Mouse (Mus musculus): ENCODE measurements around the gene Sgip1. TPM values are rescaled to one million over a fixed set of nuclear protein-coding genes. Genes with fewer than 3 reads are reported as not detected.

Gene Sgip1
- polyA plus RNA-seq, 1 experiment from 2014 or later: 68.0 TPM

- ATAC-seq: no peak
- Histone ChIP-seq H3K36me3 (ENCODE audit: control insufficient read depth, insufficient read depth, low read length) (no peaks in the 10 kb centered on the region), H3K9ac (ENCODE audit: low read depth, low read length) (no peak overlapping the region), H3K4me1 (ENCODE audit: control insufficient read depth, insufficient read depth, low read depth, low read length) (peaks cover 9% of the 10 kb centered on the region), H3K4me2 (ENCODE audit: low read length) (no peak overlapping the region), H3K4me3 (ENCODE audit: low read length) (no peak overlapping the region), H3K27ac (ENCODE audit: low read depth, low read length) (no peak overlapping the region), H3K27me3 (replicated peaks; ENCODE audit: control insufficient read depth, insufficient read depth, low read length) (no peaks in the 10 kb centered on the region), H3K9me3 (ENCODE audit: control insufficient read depth, low read length) (no peaks in the 10 kb centered on the region)
- WGBS: 91% methylated on average over 15 of the region's 15 CpGs
Measured at GRCm38 (mm10) chr4:102859259-102860194, 118.4 kb downstream of the Sgip1 start.

GRCm38 (mm10) chr4:102862751-102863710 lies 121.9 kb downstream of the Sgip1 start:
- H3K4me3 ChIP-seq (ENCODE audit: low read length): no peak overlapping the region
- 74% methylated on average over 15 of the region's 15 CpGs for WGBS
- H3K4me1 ChIP-seq (ENCODE audit: control insufficient read depth, insufficient read depth, low read depth, low read length): no peaks in the 10 kb centered on the region
- no peaks in the 10 kb centered on the region for H3K36me3 ChIP-seq (ENCODE audit: control insufficient read depth, insufficient read depth, low read length)
- no peaks in the 10 kb centered on the region for H3K27me3 ChIP-seq (replicated peaks; ENCODE audit: control insufficient read depth, insufficient read depth, low read length)
- no peak overlapping the region for H3K9ac ChIP-seq (ENCODE audit: low read depth, low read length)
- no peaks in the 10 kb centered on the region for H3K9me3 ChIP-seq (ENCODE audit: control insufficient read depth, low read length)
- H3K27ac ChIP-seq (ENCODE audit: low read depth, low read length): no peak overlapping the region
- ATAC-seq: peak; percentile 34
- no peak overlapping the region for H3K4me2 ChIP-seq (ENCODE audit: low read length)

GRCm38 (mm10) chr4:102866531-102866930 lies 125.4 kb downstream of the Sgip1 start:
- Histone ChIP-seq H3K4me1 (ENCODE audit: control insufficient read depth, insufficient read depth, low read depth, low read length) (no peaks in the 10 kb centered on the region), H3K27ac (ENCODE audit: low read depth, low read length) (no peak overlapping the region), H3K27me3 (replicated peaks; ENCODE audit: control insufficient read depth, insufficient read depth, low read length) (no peaks in the 10 kb centered on the region), H3K9me3 (ENCODE audit: control insufficient read depth, low read length) (no peaks in the 10 kb centered on the region), H3K36me3 (ENCODE audit: control insufficient read depth, insufficient read depth, low read length) (peaks cover 2% of the 10 kb centered on the region; the same call in 1 of the 2 replicates), H3K4me2 (ENCODE audit: low read length) (no peak overlapping the region), H3K9ac (ENCODE audit: low read depth, low read length) (no peak overlapping the region), H3K4me3 (ENCODE audit: low read length) (no peak overlapping the region)
- WGBS: 96% methylated on average over 3 of the region's 3 CpGs
- ATAC-seq: no peak

GRCm38 (mm10) chr4:102871274-102871673 lies 130.2 kb downstream of the Sgip1 start:
- Histone ChIP-seq H3K27me3 (replicated peaks; ENCODE audit: control insufficient read depth, insufficient read depth, low read length) (no peaks in the 10 kb centered on the region), H3K27ac (ENCODE audit: low read depth, low read length) (no peak overlapping the region), H3K9ac (ENCODE audit: low read depth, low read length) (no peak overlapping the region), H3K9me3 (ENCODE audit: control insufficient read depth, low read length) (no peaks in the 10 kb centered on the region), H3K4me2 (ENCODE audit: low read length) (no peak overlapping the region), H3K4me1 (ENCODE audit: control insufficient read depth, insufficient read depth, low read depth, low read length) (no peaks in the 10 kb centered on the region), H3K36me3 (ENCODE audit: control insufficient read depth, insufficient read depth, low read length) (peaks cover 17% of the 10 kb centered on the region), H3K4me3 (ENCODE audit: low read length) (no peak overlapping the region)
- WGBS: 61% methylated on average over 4 of the region's 4 CpGs
- ATAC-seq: peak; percentile 52; the same call in 1 of the 2 replicates

- ATAC-seq: no peak
Measured at GRCm38 (mm10) chr4:102883142-102883541, 142.0 kb downstream of the Sgip1 start.

GRCm38 (mm10) chr4:102884228-102884627 lies 143.1 kb downstream of the Sgip1 start:
- no peak overlapping the region for H3K9ac ChIP-seq (ENCODE audit: low read depth, low read length)
- H3K9me3 ChIP-seq (ENCODE audit: control insufficient read depth, low read length): no peaks in the 10 kb centered on the region
- WGBS: 79% methylated on average over 4 of the region's 4 CpGs
- H3K4me3 ChIP-seq (ENCODE audit: low read length): no peak overlapping the region
- H3K36me3 ChIP-seq (ENCODE audit: control insufficient read depth, insufficient read depth, low read length): peaks cover 2% of the 10 kb centered on the region; the same call in 1 of the 2 replicates
- H3K4me1 ChIP-seq (ENCODE audit: control insufficient read depth, insufficient read depth, low read depth, low read length): no peaks in the 10 kb centered on the region
- no peaks in the 10 kb centered on the region for H3K27me3 ChIP-seq (replicated peaks; ENCODE audit: control insufficient read depth, insufficient read depth, low read length)
- no peak overlapping the region for H3K27ac ChIP-seq (ENCODE audit: low read depth, low read length)
- ATAC-seq: no peak
- no peak overlapping the region for H3K4me2 ChIP-seq (ENCODE audit: low read length)

More at GRCm38 (mm10) chr4:102883142-102883541, 142.0 kb downstream of the Sgip1 start:
- Histone ChIP-seq H3K27me3 (replicated peaks; ENCODE audit: control insufficient read depth, insufficient read depth, low read length) (no peaks in the 10 kb centered on the region), H3K36me3 (ENCODE audit: control insufficient read depth, insufficient read depth, low read length) (peaks cover 2% of the 10 kb centered on the region; the same call in 1 of the 2 replicates), H3K27ac (ENCODE audit: low read depth, low read length) (no peak overlapping the region), H3K4me2 (ENCODE audit: low read length) (no peak overlapping the region), H3K4me1 (ENCODE audit: control insufficient read depth, insufficient read depth, low read depth, low read length) (no peaks in the 10 kb centered on the region), H3K4me3 (ENCODE audit: low read length) (no peak overlapping the region), H3K9me3 (ENCODE audit: control insufficient read depth, low read length) (no peaks in the 10 kb centered on the region), H3K9ac (ENCODE audit: low read depth, low read length) (no peak overlapping the region)
- WGBS: 89% methylated on average over 3 of the region's 3 CpGs

GRCm38 (mm10) chr4:102886459-102886858 lies 145.4 kb downstream of the Sgip1 start:
- ATAC-seq: no peak
- 84% methylated on average over 2 of the region's 2 CpGs for whole genome bisulfite sequencing
- Histone ChIP-seq H3K4me1 (ENCODE audit: control insufficient read depth, insufficient read depth, low read depth, low read length) (no peaks in the 10 kb centered on the region), H3K9ac (ENCODE audit: low read depth, low read length) (no peak overlapping the region), H3K36me3 (ENCODE audit: control insufficient read depth, insufficient read depth, low read length) (peaks cover 7% of the 10 kb centered on the region), H3K9me3 (ENCODE audit: control insufficient read depth, low read length) (no peaks in the 10 kb centered on the region), H3K4me2 (ENCODE audit: low read length) (no peak overlapping the region), H3K27ac (ENCODE audit: low read depth, low read length) (no peak overlapping the region), H3K4me3 (ENCODE audit: low read length) (no peak overlapping the region), H3K27me3 (replicated peaks; ENCODE audit: control insufficient read depth, insufficient read depth, low read length) (no peaks in the 10 kb centered on the region)

- Histone ChIP-seq H3K27me3 (replicated peaks; ENCODE audit: control insufficient read depth, insufficient read depth, low read length) (no peaks in the 10 kb centered on the region), H3K4me3 (ENCODE audit: low read length) (no peak overlapping the region), H3K9me3 (ENCODE audit: control insufficient read depth, low read length) (no peaks in the 10 kb centered on the region), H3K9ac (ENCODE audit: low read depth, low read length) (no peak overlapping the region), H3K27ac (ENCODE audit: low read depth, low read length) (no peak overlapping the region), H3K36me3 (ENCODE audit: control insufficient read depth, insufficient read depth, low read length) (peaks cover 7% of the 10 kb centered on the region), H3K4me1 (ENCODE audit: control insufficient read depth, insufficient read depth, low read depth, low read length) (no peaks in the 10 kb centered on the region), H3K4me2 (ENCODE audit: low read length) (no peak overlapping the region)
- ATAC-seq: no peak
- 79% methylated on average over 4 of the region's 4 CpGs for WGBS
Measured at GRCm38 (mm10) chr4:102886902-102887301, 145.8 kb downstream of the Sgip1 start.
